Mouse (Mus musculus): Measurements from ENCODE around the gene Ppdpf. TPM values are rescaled to one million over a fixed set of nuclear protein-coding genes. Genes with fewer than 3 reads are reported as not detected.

Ppdpf gene
- polyA plus RNA-seq, 1 experiment from 2014 or later = 197 TPM

DNA sequence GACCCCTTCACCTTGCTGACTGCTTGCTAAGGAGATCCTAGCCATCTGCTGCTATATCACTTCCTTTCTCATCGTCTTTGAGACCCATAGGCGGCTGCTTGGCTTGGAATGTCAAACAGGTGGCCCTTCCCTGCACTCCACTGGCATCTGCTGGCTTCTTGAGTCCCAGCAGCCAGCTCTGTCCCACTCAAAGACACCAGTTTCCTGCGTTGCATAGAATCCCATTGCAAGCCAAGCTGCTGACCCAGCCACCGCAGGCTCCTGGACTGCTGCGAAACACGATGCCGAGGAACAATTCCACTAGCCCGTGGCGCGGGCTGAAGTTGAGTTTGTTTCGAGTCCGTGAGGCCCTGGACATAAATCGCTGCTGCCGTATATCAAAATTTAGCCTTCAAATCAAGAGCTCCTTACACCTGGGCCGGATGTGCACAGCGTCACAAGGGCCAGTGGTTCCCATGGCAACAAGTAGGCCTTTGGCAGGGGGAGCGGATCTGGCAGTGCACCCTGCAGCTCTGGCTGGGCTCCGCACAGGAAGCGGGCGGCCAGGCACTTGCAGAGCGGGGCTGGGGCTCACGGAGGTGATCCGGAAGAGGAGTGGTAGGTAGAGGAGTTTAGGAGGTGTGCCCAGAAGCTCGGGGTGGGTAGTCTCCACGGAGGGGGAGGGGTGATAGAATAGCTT lies 32.6 kb downstream of the Ppdpf start, which contains the start of gene Fndc11:
Fndc11 (plus strand) TSS at position 476 of the 679 bp plus-strand sequence.
- H3K9me3 ChIP-seq (ENCODE audit: control insufficient read depth) = no peaks in the 10 kb centered on the region
- WGBS = 3% methylated on average over 25 of the region's 25 CpGs
- no peaks in the 10 kb centered on the region for H3K27me3 ChIP-seq (replicated peaks; ENCODE audit: control insufficient read depth, insufficient read depth, low read length)
- H3K9ac ChIP-seq (ENCODE audit: low read depth, low read length) = 0 out of 2 replicates have a peak within 1 kb of the TSS, but pooled peaks have one; percentile 1
- TF ChIP-seq CTCF (IDR thresholded peaks at IDR 0.05; ENCODE audit: low read depth) = peak; percentile 69
- H3K27ac ChIP-seq (ENCODE audit: low read depth, low read length) = no peak within 1 kb of the TSS; the same call in 1 of the 2 replicates
- peak within 1 kb of the TSS; percentile 61 for H3K4me2 ChIP-seq (replicated peaks; ENCODE audit: low read depth)
- no peaks in the 10 kb centered on the region for H3K4me1 ChIP-seq (replicated peaks; ENCODE audit: control insufficient read depth, insufficient read depth, low read length)
- peak within 1 kb of the TSS; percentile 24 for H3K4me3 ChIP-seq (ENCODE audit: low read depth, low read length)
- ATAC-seq = peak; percentile 86
- H3K36me3 ChIP-seq (ENCODE audit: control insufficient read depth, insufficient read depth) = no peaks in the 10 kb centered on the region

DNA sequence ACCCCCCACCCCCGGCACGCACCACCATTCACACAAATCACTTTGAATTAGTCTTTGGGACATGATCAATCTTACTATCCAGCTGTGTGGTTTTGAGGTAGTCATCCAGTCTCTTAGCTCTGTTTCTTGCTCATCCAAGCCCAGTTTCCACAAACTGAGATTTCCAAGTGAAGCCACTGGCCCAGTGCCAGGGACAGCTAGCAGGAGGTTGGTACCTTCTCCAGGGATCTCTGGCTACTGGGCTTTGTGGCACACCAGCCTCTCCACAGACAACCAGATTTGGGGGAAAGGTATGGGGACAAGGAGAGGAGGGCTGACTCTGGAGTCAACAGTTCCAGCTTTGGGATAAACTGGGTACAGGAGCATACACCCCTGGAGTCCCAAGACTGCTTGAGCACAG lies 33.3 kb downstream of the Ppdpf start:
- Histone ChIP-seq H3K4me3 (ENCODE audit: low read depth, low read length) (peak overlapping the region; percentile 24), H3K27me3 (replicated peaks; ENCODE audit: control insufficient read depth, insufficient read depth, low read length) (no peaks in the 10 kb centered on the region), H3K4me2 (replicated peaks; ENCODE audit: low read depth) (peak overlapping the region; percentile 61), H3K4me1 (replicated peaks; ENCODE audit: control insufficient read depth, insufficient read depth, low read length) (no peaks in the 10 kb centered on the region), H3K36me3 (ENCODE audit: control insufficient read depth, insufficient read depth) (peaks cover under 1% of the 10 kb centered on the region; the same call in 1 of the 2 replicates), H3K27ac (ENCODE audit: low read depth, low read length) (no peak overlapping the region; the same call in 1 of the 2 replicates), H3K9me3 (ENCODE audit: control insufficient read depth) (no peaks in the 10 kb centered on the region), H3K9ac (ENCODE audit: low read depth, low read length) (0 out of 2 replicates have a peak overlapping the region, but pooled peaks have one; percentile 1)
- no peak for TF ChIP-seq CTCF (IDR thresholded peaks at IDR 0.05; ENCODE audit: low read depth)
- 44% methylated on average over 2 of the region's 2 CpGs for WGBS
- ATAC-seq = no peak

DNA sequence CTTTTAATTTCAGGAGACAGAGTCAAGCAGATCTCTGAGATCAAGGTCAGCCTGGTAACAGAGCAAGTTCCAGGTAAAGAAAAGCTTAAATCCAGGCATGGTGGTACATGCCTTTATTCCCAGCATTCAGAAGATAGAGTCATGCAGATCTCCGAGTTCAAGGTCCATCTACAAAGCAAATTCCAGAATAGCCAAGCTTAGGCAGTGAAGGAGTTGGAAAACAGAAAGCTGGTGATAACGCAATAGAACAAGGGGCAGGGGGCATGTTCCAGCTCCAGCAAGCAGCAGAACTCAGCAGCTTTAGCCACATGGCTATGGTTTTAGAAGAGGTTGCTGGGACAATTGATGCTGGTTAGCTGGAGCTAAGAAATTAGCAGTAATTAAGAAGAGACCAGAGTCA lies 37.9 kb downstream of the Ppdpf start:
- no peak for TF ChIP-seq CTCF (IDR thresholded peaks at IDR 0.05; ENCODE audit: low read depth)
- no peaks in the 10 kb centered on the region for H3K27me3 ChIP-seq (replicated peaks; ENCODE audit: control insufficient read depth, insufficient read depth, low read length)
- H3K4me2 ChIP-seq (replicated peaks; ENCODE audit: low read depth) = no peak overlapping the region
- 43% methylated on average over 2 of the region's 2 CpGs for WGBS
- peaks cover 42% of the 10 kb centered on the region for H3K36me3 ChIP-seq (ENCODE audit: control insufficient read depth, insufficient read depth)
- H3K9ac ChIP-seq (ENCODE audit: low read depth, low read length) = no peak overlapping the region
- H3K27ac ChIP-seq (ENCODE audit: low read depth, low read length) = peak overlapping the region; percentile 71
- no peak overlapping the region for H3K4me3 ChIP-seq (ENCODE audit: low read depth, low read length)
- no peaks in the 10 kb centered on the region for H3K4me1 ChIP-seq (replicated peaks; ENCODE audit: control insufficient read depth, insufficient read depth, low read length)
- ATAC-seq = peak; percentile 53
- H3K9me3 ChIP-seq (ENCODE audit: control insufficient read depth) = no peaks in the 10 kb centered on the region

DNA sequence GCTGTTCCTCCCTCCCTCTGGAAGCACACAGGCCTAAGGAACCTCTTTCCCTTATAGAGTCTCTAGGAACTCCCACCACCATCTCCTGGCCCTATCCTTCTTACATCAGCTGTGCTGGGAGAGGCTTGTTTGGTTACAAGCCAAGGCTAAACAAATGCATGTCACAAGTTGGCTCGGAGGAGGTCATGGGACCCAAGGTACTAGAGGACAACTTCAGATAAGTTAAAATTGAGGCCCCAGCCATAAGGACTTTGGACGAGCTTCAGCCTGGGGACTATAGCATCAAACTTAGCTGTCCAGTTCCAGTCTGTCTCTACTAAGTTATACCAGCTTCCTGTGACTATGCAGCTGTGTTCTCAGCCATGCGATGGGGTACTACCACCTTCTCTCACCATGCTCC lies 40.1 kb downstream of the Ppdpf start:
- Histone ChIP-seq H3K9me3 (ENCODE audit: control insufficient read depth) (no peaks in the 10 kb centered on the region), H3K4me1 (replicated peaks; ENCODE audit: control insufficient read depth, insufficient read depth, low read length) (no peaks in the 10 kb centered on the region), H3K27me3 (replicated peaks; ENCODE audit: control insufficient read depth, insufficient read depth, low read length) (no peaks in the 10 kb centered on the region), H3K9ac (ENCODE audit: low read depth, low read length) (no peak overlapping the region), H3K27ac (ENCODE audit: low read depth, low read length) (peak overlapping the region; percentile 62; the same call in 1 of the 2 replicates), H3K4me3 (ENCODE audit: low read depth, low read length) (no peak overlapping the region), H3K36me3 (ENCODE audit: control insufficient read depth, insufficient read depth) (peaks cover 63% of the 10 kb centered on the region), H3K4me2 (replicated peaks; ENCODE audit: low read depth) (no peak overlapping the region)
- WGBS = 66% methylated on average over 3 of the region's 3 CpGs
- TF ChIP-seq CTCF (IDR thresholded peaks at IDR 0.05; ENCODE audit: low read depth) = no peak
- ATAC-seq = peak; percentile 58

DNA sequence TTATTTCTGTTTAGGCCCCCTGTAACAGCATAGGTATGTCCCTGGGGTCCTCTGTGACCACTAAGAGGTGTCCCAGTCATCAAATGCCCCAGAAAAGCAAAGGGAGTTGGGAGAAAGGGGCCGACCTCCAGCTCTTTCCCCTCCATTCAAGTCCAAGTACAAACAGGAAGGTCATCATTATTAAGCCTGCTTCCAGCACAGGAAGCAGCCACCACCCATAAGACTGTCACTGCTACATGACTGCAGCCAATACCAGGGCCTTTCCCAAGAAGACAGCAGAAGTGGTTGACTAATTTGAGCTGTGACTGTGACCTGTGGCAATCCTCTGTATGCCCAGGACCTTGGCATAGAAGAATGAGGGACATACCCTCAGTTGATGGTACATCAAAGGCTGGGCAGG lies 41.3 kb downstream of the Ppdpf start:
- TF ChIP-seq CTCF (IDR thresholded peaks at IDR 0.05; ENCODE audit: low read depth) = no peak
- H3K36me3 ChIP-seq (ENCODE audit: control insufficient read depth, insufficient read depth) = peaks cover 74% of the 10 kb centered on the region
- no peaks in the 10 kb centered on the region for H3K9me3 ChIP-seq (ENCODE audit: control insufficient read depth)
- H3K4me2 ChIP-seq (replicated peaks; ENCODE audit: low read depth) = no peak overlapping the region
- ATAC-seq = no peak
- no peak overlapping the region; the same call in 1 of the 2 replicates for H3K27ac ChIP-seq (ENCODE audit: low read depth, low read length)
- H3K9ac ChIP-seq (ENCODE audit: low read depth, low read length) = no peak overlapping the region
- no peaks in the 10 kb centered on the region for H3K27me3 ChIP-seq (replicated peaks; ENCODE audit: control insufficient read depth, insufficient read depth, low read length)
- 71% methylated on average over 1 of the region's 1 CpGs for WGBS
- H3K4me3 ChIP-seq (ENCODE audit: low read depth, low read length) = no peak overlapping the region
- H3K4me1 ChIP-seq (replicated peaks; ENCODE audit: control insufficient read depth, insufficient read depth, low read length) = no peaks in the 10 kb centered on the region

DNA sequence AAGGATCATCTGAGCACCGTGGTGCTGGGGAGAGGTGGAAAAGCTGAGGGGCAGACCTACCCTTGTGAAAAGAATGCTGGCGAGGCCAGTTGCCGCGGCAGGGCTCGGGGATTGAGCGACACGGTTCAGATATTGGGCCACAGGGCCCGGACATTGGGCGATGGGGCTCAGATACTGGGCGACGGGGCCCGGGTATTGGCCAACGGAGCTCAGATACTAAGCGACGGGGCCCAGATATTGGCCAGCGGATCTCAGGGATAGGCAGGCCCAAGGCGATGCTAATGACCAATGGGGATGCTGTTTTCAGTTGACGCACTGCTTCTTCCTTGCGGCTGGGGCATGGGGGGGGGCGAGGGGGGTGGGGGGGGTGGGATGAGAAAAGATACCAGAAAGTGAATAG lies 44.1 kb downstream of the Ppdpf start:
- no peaks in the 10 kb centered on the region for H3K4me1 ChIP-seq (replicated peaks; ENCODE audit: control insufficient read depth, insufficient read depth, low read length)
- WGBS = 85% methylated on average over 20 of the region's 20 CpGs
- H3K9me3 ChIP-seq (ENCODE audit: control insufficient read depth) = no peaks in the 10 kb centered on the region
- H3K4me2 ChIP-seq (replicated peaks; ENCODE audit: low read depth) = no peak overlapping the region
- H3K36me3 ChIP-seq (ENCODE audit: control insufficient read depth, insufficient read depth) = peaks cover 97% of the 10 kb centered on the region
- no peak for ATAC-seq
- H3K9ac ChIP-seq (ENCODE audit: low read depth, low read length) = no peak overlapping the region
- H3K27me3 ChIP-seq (replicated peaks; ENCODE audit: control insufficient read depth, insufficient read depth, low read length) = no peaks in the 10 kb centered on the region
- TF ChIP-seq CTCF (IDR thresholded peaks at IDR 0.05; ENCODE audit: low read depth) = no peak
- no peak overlapping the region for H3K4me3 ChIP-seq (ENCODE audit: low read depth, low read length)
- H3K27ac ChIP-seq (ENCODE audit: low read depth, low read length) = no peak overlapping the region

Measured in intestine, postnatal 0 days (tissue).